Mouse (Mus musculus) G1E (cell line): ENCODE results near the gene Cttn.

Source experiments
- CTCF ChIP-seq: IDR thresholded peaks from 2 replicates; pipeline ENCODE4 v1.5.1; 2012; ENCODE audit warnings: low read depth, low read length, inconsistent platforms, mixed read lengths
- GATA1 ChIP-seq: IDR thresholded peaks from 2 replicates; pipeline ENCODE4 v1.6.1; 2012; ENCODE audit warnings: borderline replicate concordance, low read length, inconsistent platforms, mixed read lengths
- TAL1 ChIP-seq: conservative IDR thresholded peaks from 2 replicates; pipeline ENCODE4 v1.6.1; 2012; ENCODE audit warnings: low read depth, low read length, inconsistent platforms, mixed read lengths

GRCm38 (mm10) chr7:144387537-144387936 lies 83.3 kb downstream of the Cttn start:
- TF ChIP-seq CTCF = no peak
- TF ChIP-seq GATA1 = no peak
- TF ChIP-seq TAL1 = no peak
